Mouse (Mus musculus): ENCODE results near the gene Btla.

Btla gene

GRCm38 (mm10) chr16:45223648-45224388, at the start of gene Btla:
TSS of gene Btla (plus strand) at chr16:45224315.
- peak; percentile 28 for DNase-seq (ENCODE audit: low read depth)

- no peak for DNase-seq (ENCODE audit: low read depth)
These were observed 45.6 kb upstream of the Btla start for GRCm38 (mm10) chr16:45178552-45178951.

- no peak for DNase-seq (ENCODE audit: low read depth)
These were observed 42.3 kb upstream of the Btla start for GRCm38 (mm10) chr16:45181824-45182223.

- DNase-seq (ENCODE audit: low read depth): peak; percentile 62
These were observed 31.5 kb upstream of the Btla start for GRCm38 (mm10) chr16:45192613-45193012.

- peak; percentile 76 for DNase-seq (ENCODE audit: low read depth)
These were observed 27.3 kb upstream of the Btla start for GRCm38 (mm10) chr16:45196816-45197215.

- no peak for DNase-seq (ENCODE audit: low read depth)
These were observed 22.7 kb upstream of the Btla start for GRCm38 (mm10) chr16:45201395-45201794.

GRCm38 (mm10) chr16:45204438-45204837, 19.7 kb upstream of the Btla start:
- no peak for DNase-seq (ENCODE audit: low read depth)

- DNase-seq (ENCODE audit: low read depth): no peak
These were observed 19.1 kb upstream of the Btla start for GRCm38 (mm10) chr16:45204859-45205670.

GRCm38 (mm10) chr16:45222016-45222415, 2.1 kb upstream of the Btla start:
- no peak for DNase-seq (ENCODE audit: low read depth)

GRCm38 (mm10) chr16:45222771-45223170, 1.3 kb upstream of the Btla start:
- no peak for DNase-seq (ENCODE audit: low read depth)

- no peak for DNase-seq (ENCODE audit: low read depth)
These were observed 405 bp downstream of the Btla start for GRCm38 (mm10) chr16:45224431-45225008.

GRCm38 (mm10) chr16:45227002-45227401, 2.9 kb downstream of the Btla start:
- no peak for DNase-seq (ENCODE audit: low read depth)

- no peak for DNase-seq (ENCODE audit: low read depth)
These were observed 7.2 kb downstream of the Btla start for GRCm38 (mm10) chr16:45231296-45231695.

GRCm38 (mm10) chr16:45233007-45233406, 8.9 kb downstream of the Btla start:
- DNase-seq (ENCODE audit: low read depth): no peak

GRCm38 (mm10) chr16:45242700-45243099, 18.6 kb downstream of the Btla start:
- DNase-seq (ENCODE audit: low read depth): no peak

GRCm38 (mm10) chr16:45244930-45245472, 20.9 kb downstream of the Btla start:
- no peak for DNase-seq (ENCODE audit: low read depth)

- DNase-seq (ENCODE audit: low read depth): no peak
These were observed 25.6 kb downstream of the Btla start for GRCm38 (mm10) chr16:45249761-45250160.

- no peak for DNase-seq (ENCODE audit: low read depth)
These were observed 26.2 kb downstream of the Btla start for GRCm38 (mm10) chr16:45250317-45250716.

- DNase-seq (ENCODE audit: low read depth): no peak
These were observed 27.8 kb downstream of the Btla start for GRCm38 (mm10) chr16:45251773-45252413.

- no peak for DNase-seq (ENCODE audit: low read depth)
These were observed 31.2 kb downstream of the Btla start for GRCm38 (mm10) chr16:45255183-45255861.

- no peak for DNase-seq (ENCODE audit: low read depth)
These were observed 32.8 kb downstream of the Btla start for GRCm38 (mm10) chr16:45256895-45257294.

- DNase-seq (ENCODE audit: low read depth): no peak
These were observed 33.5 kb downstream of the Btla start for GRCm38 (mm10) chr16:45257567-45257966.
